Mouse (Mus musculus): Measurements from ENCODE around the gene Ldhc. TPM values are rescaled to one million over a fixed set of nuclear protein-coding genes. Genes with fewer than 3 reads are reported as not detected.
A peak's percentile ranks its signal among the peaks of the same experiment; 100 is the strongest.
"Not testable (repeated sequence)": the region's sequence is repeated elsewhere in the genome, so short reads cannot be mapped to it uniquely, and the experiment has no call there.

The Ldhc gene
- polyA plus RNA-seq, 1 experiment from 2014 or later, result not detected

DNA sequence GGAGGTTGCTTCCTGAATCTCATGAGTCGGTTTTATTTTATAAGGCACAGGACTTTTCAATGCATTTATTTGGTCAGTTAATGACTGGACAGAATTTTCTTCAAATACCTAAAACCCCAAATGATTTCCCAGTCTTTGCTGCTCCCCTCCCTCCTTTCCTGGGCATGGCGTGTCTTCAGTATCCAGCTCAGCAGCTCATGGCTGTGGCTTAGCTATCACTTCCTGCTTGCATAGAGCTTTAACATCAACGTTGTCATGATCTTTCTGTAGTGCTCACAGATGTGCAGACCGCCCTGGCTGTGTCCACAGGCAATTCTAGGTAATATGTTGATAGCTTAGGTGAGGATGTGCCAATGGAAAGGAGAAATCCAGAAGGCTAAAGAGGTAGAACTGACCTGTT lies 11.0 kb downstream of the Ldhc start:
- Histone ChIP-seq H3K36me3 (no peaks in the 10 kb centered on the region), H3K4me2 (no peak overlapping the region), H3K27ac (no peak overlapping the region), H3K4me3 (replicated peaks) (no peak overlapping the region), H3K27me3 (no peaks in the 10 kb centered on the region), H3K9ac (replicated peaks) (no peak overlapping the region), H3K9me3 (no peaks in the 10 kb centered on the region), H3K4me1 (replicated peaks) (no peaks in the 10 kb centered on the region)
- WGBS, result 69% methylated on average over 4 of the region's 4 CpGs
- ATAC-seq (ENCODE audit: insufficient number of reproducible peaks, insufficient read depth, low FRiP score, low TSS enrichment, low read depth), result no peak

DNA sequence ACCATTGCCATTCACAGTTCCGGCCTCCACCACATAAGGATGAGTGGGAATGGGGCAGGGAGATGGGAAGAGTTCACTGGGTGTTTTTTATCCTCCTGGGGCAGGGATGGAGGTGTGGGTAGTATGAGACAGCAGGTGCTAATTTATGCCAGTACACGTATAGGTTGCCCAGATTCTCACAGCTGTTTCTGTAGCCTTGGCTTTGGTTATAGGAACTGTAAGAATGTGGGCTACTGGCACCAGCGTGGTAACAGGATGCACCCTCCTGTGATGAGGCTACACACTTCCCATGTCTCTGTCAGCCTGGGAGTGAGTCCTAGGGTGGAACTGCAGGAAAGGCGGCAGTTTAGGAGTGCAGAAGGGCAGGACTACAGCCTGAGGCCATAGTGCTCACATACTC lies 15.8 kb downstream of the Ldhc start:
- no peaks in the 10 kb centered on the region for H3K27me3 ChIP-seq
- no peak for ATAC-seq (ENCODE audit: insufficient number of reproducible peaks, insufficient read depth, low FRiP score, low TSS enrichment, low read depth)

DNA sequence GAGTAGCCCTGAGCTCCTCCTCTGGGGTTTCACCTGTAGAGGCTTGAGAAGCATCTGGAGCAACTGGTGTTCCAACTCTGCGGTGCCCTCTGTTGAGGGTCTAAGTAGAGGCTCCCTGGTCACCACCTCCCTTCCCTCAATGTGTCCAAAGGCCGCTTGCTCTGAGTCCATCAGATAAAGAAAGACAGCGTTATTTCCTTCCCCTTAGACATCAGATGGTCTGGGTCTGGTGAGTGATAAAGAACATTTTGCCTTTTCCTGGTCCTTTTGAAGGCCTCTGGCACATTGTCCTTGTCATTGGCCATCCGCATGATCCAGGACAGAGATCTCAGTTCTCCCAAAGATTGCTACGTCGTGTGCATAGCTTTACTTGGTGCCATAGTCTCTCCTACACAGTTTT lies 16.3 kb downstream of the Ldhc start:
- Histone ChIP-seq H3K4me3 (replicated peaks) (no peak overlapping the region), H3K4me2 (no peak overlapping the region), H3K36me3 (0 out of 2 replicates have a peak, but pooled peaks cover 5% of the 10 kb centered on the region), H3K4me1 (replicated peaks) (no peaks in the 10 kb centered on the region), H3K9me3 (no peaks in the 10 kb centered on the region), H3K9ac (replicated peaks) (no peak overlapping the region), H3K27me3 (no peaks in the 10 kb centered on the region), H3K27ac (no peak overlapping the region)
- no peak for ATAC-seq (ENCODE audit: insufficient number of reproducible peaks, insufficient read depth, low FRiP score, low TSS enrichment, low read depth)
- WGBS, result 82% methylated on average over 6 of the region's 6 CpGs

More for the DNA sequence above, 15.8 kb downstream of the Ldhc start:
- no peak overlapping the region for H3K9ac ChIP-seq (replicated peaks)
- no peak overlapping the region for H3K4me2 ChIP-seq
- 0 out of 2 replicates have a peak, but pooled peaks cover 5% of the 10 kb centered on the region for H3K36me3 ChIP-seq
- H3K4me1 ChIP-seq (replicated peaks), result no peaks in the 10 kb centered on the region
- H3K4me3 ChIP-seq (replicated peaks), result no peak overlapping the region
- no peak overlapping the region for H3K27ac ChIP-seq
- no peaks in the 10 kb centered on the region for H3K9me3 ChIP-seq
- WGBS, result 65% methylated on average over 4 of the region's 4 CpGs

DNA sequence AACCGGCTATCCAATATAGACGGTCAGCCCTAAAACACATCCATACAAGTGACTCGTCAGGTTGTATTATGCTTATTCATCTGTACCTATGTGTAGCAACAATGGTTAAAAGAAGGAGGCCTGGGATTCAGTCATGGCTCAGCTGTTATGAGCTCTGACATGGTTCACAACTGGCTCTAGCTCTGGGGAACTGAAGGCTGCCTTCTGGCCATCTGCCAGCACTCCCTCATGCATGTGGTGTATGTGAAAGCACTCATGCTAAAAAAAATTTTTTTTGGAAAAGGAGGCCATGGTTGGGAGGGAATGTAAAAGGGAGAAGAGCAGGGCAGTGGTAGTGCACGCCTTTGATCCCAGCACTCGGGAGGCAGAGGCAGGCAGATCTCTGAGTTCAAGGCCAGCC lies 18.8 kb downstream of the Ldhc start:
- Histone ChIP-seq H3K36me3 (peaks cover 26% of the 10 kb centered on the region), H3K9me3 (no peaks in the 10 kb centered on the region), H3K4me2 (no peak overlapping the region), H3K4me1 (replicated peaks) (no peaks in the 10 kb centered on the region), H3K4me3 (replicated peaks) (no peak overlapping the region), H3K27me3 (no peaks in the 10 kb centered on the region), H3K27ac (no peak overlapping the region), H3K9ac (replicated peaks) (no peak overlapping the region)
- no peak for ATAC-seq (ENCODE audit: insufficient number of reproducible peaks, insufficient read depth, low FRiP score, low TSS enrichment, low read depth)
- WGBS, result 94% methylated on average over 5 of the region's 5 CpGs

DNA sequence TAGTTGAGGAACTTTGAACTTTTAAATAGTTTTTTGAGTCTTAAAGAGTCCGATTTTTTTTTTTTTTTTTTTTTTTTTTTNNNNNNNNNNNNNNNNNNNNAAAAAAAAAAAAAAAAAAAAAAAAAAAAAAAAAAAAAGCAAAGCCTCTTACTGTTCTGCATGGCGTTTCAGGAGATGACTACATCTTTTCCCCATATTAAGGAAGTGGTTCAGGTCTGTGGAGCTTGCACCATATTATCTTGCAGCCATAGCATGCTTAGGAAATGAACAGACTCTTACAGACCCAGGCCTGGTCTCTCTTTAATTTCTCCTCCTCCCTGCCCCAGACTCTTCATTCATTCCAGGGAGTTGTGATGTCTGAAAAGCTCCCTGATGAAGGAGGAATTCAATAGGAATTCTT lies 20.0 kb downstream of the Ldhc start:
- peaks cover 37% of the 10 kb centered on the region for H3K36me3 ChIP-seq
- no peak overlapping the region for H3K4me3 ChIP-seq (replicated peaks)
- no peaks in the 10 kb centered on the region for H3K9me3 ChIP-seq
- no peak overlapping the region for H3K4me2 ChIP-seq
- no peak overlapping the region for H3K27ac ChIP-seq
- H3K27me3 ChIP-seq, result no peaks in the 10 kb centered on the region
- no peak for ATAC-seq (ENCODE audit: insufficient number of reproducible peaks, insufficient read depth, low FRiP score, low TSS enrichment, low read depth)
- no peak overlapping the region for H3K9ac ChIP-seq (replicated peaks)
- WGBS, result 96% methylated on average over 2 of the region's 2 CpGs
- no peaks in the 10 kb centered on the region for H3K4me1 ChIP-seq (replicated peaks)

DNA sequence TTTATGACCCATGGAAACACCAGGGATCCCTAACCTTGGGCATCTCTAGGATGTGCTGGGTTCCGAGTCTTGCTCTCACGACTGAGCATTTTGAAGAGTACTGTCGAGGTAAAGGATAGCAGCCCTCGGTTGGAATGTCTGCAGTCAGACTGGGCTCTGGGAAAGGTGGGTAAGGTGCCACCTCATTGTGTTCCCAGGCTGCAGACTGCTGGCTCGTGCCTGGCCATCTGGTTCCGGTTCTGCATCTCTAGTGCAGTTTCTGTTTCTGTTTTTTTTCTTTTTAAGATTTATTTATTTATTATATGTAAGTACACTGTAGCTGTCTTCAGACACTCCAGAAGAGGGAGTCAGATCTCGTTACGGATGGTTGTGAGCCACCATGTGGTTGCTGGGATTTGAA lies 20.9 kb downstream of the Ldhc start:
- not testable (repeated sequence) for H3K9me3 ChIP-seq; H3K27me3 ChIP-seq; H3K4me1 ChIP-seq (replicated peaks); H3K4me2 ChIP-seq; H3K27ac ChIP-seq; H3K4me3 ChIP-seq (replicated peaks); H3K9ac ChIP-seq (replicated peaks); ATAC-seq (ENCODE audit: insufficient number of reproducible peaks, insufficient read depth, low FRiP score, low TSS enrichment, low read depth)
- peaks cover 47% of the 10 kb centered on the region for H3K36me3 ChIP-seq
- 79% methylated on average over 8 of the region's 8 CpGs for WGBS

DNA sequence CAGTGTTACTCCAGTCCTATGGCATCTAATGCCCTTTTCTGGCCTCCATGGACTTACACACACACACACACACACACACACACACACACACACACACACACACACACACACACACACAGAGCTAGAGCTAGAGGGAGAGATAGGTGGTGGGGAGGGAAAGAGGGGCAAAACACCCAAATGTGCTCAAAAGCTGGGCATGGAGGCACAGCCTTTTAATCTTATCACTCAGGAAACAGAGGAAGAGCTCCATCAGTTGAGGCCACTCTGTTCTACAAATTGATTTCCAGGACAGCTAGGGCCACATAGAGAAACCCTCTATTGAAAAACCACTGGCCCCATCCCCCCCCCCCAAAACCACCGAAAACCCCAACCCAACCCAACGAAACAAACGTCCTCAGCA lies 22.3 kb downstream of the Ldhc start:
- no peaks in the 10 kb centered on the region for H3K27me3 ChIP-seq
- H3K9ac ChIP-seq (replicated peaks), result no peak overlapping the region
- no peak overlapping the region for H3K27ac ChIP-seq
- peaks cover 60% of the 10 kb centered on the region for H3K36me3 ChIP-seq
- H3K4me3 ChIP-seq (replicated peaks), result no peak overlapping the region
- H3K4me1 ChIP-seq (replicated peaks), result no peaks in the 10 kb centered on the region
- no peak for ATAC-seq (ENCODE audit: insufficient number of reproducible peaks, insufficient read depth, low FRiP score, low TSS enrichment, low read depth)
- H3K4me2 ChIP-seq, result no peak overlapping the region
- 84% methylated on average over 3 of the region's 3 CpGs for WGBS
- no peaks in the 10 kb centered on the region for H3K9me3 ChIP-seq

DNA sequence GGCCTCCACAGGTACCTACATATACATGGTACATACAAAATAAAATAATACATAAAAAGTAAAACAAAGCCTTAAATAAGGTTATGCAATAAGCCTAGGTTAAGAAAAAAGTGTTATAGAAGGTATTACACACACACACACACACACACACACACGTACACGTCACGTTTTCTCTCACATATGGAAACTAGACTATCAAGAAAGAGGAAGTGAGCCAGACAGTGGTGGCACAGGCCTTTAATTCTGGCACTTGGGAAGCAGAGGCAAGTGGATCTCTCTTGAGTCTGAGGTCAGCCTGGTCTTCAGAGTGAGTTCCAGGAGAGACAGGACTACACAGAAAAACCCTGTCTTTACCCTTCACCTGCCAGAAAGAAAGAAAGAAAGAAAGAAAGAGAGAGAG lies 34.5 kb downstream of the Ldhc start:
- H3K4me3 ChIP-seq (replicated peaks), result no peak overlapping the region
- 87% methylated on average over 3 of the region's 3 CpGs for WGBS
- H3K27ac ChIP-seq, result no peak overlapping the region
- H3K36me3 ChIP-seq, result peaks cover 98% of the 10 kb centered on the region
- no peak overlapping the region for H3K9ac ChIP-seq (replicated peaks)
- no peak for ATAC-seq (ENCODE audit: insufficient number of reproducible peaks, insufficient read depth, low FRiP score, low TSS enrichment, low read depth)
- H3K4me1 ChIP-seq (replicated peaks), result no peaks in the 10 kb centered on the region
- no peaks in the 10 kb centered on the region for H3K9me3 ChIP-seq
- no peak overlapping the region for H3K4me2 ChIP-seq
- no peaks in the 10 kb centered on the region for H3K27me3 ChIP-seq

DNA sequence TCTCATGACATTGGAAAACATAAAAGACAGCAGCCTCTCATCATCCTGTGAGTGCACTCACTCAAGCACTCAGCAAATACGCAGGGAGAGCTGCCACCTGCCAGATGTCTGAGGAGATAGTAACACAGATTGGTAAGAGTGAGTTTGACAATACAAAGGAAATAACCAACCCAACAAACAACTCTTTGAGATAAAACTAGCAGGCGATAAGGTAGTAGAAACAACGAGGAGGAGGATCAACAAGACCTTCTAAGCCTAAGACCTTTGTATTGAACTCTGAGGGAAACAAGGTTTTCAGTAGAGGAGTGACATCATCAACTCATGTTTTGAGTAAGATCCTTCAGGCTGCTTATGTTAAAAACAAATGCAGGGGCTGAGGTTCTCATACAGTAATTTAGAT lies 38.3 kb downstream of the Ldhc start:
- H3K4me1 ChIP-seq (replicated peaks), result no peaks in the 10 kb centered on the region
- ATAC-seq (ENCODE audit: insufficient number of reproducible peaks, insufficient read depth, low FRiP score, low TSS enrichment, low read depth), result no peak
- H3K9ac ChIP-seq (replicated peaks), result no peak overlapping the region
- no peak overlapping the region for H3K4me3 ChIP-seq (replicated peaks)
- 94% methylated on average over 3 of the region's 3 CpGs for WGBS
- peaks cover 96% of the 10 kb centered on the region for H3K36me3 ChIP-seq
- no peak overlapping the region for H3K4me2 ChIP-seq
- H3K27ac ChIP-seq, result no peak overlapping the region
- no peaks in the 10 kb centered on the region for H3K9me3 ChIP-seq
- H3K27me3 ChIP-seq, result no peaks in the 10 kb centered on the region

DNA sequence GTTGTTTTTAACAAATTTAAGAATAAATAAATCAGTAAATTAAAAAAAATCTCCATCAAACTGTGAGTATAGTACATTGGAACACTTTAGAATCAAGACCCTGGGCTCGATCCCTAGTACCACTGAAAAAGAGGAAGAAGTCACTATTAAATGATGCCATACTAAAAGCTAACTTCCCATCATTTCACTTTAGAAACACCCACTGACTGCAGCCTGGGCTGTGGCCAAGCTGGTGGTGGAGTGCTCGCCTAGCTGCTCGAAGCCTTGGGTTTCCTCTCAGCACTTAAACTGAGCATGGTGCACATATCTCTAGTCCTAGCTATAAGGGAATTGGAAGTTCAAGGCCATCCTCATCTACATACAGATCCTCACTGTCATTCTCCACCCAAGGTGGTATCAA lies 50.2 kb downstream of the Ldhc start:
- H3K27ac ChIP-seq, result no peak overlapping the region
- no peak overlapping the region for H3K4me3 ChIP-seq (replicated peaks)
- no peaks in the 10 kb centered on the region for H3K4me1 ChIP-seq (replicated peaks)
- peaks cover 90% of the 10 kb centered on the region for H3K36me3 ChIP-seq
- no peak overlapping the region for H3K4me2 ChIP-seq
- 96% methylated on average over 3 of the region's 3 CpGs for WGBS
- ATAC-seq (ENCODE audit: insufficient number of reproducible peaks, insufficient read depth, low FRiP score, low TSS enrichment, low read depth), result no peak
- H3K9me3 ChIP-seq, result no peaks in the 10 kb centered on the region
- H3K27me3 ChIP-seq, result no peaks in the 10 kb centered on the region
- H3K9ac ChIP-seq (replicated peaks), result no peak overlapping the region

DNA sequence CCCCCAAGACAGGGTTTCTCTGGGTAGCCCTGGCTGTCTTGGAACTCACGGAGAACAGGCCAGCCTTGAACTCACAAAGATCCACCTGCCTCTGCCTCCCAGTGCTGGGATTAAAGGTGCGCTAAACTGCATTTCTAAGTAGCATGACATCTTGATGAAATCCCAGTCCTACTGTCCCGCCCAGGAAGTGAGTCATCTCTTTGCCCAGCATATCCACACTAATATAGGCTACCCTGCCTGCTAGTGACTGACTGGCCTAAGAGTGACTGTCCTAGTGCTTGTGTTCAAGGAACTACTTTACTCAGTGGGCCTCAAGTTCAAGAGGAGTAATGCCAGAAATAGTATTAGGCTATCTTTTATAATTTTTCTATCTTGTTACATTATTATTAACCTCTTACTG lies 55.4 kb downstream of the Ldhc start:
- H3K4me1 ChIP-seq (replicated peaks), result peaks cover 16% of the 10 kb centered on the region
- H3K36me3 ChIP-seq, result peaks cover 54% of the 10 kb centered on the region
- no peak overlapping the region for H3K4me3 ChIP-seq (replicated peaks)
- no peaks in the 10 kb centered on the region for H3K9me3 ChIP-seq
- no peak overlapping the region for H3K27ac ChIP-seq
- ATAC-seq (ENCODE audit: insufficient number of reproducible peaks, insufficient read depth, low FRiP score, low TSS enrichment, low read depth), result no peak
- H3K4me2 ChIP-seq, result no peak overlapping the region
- H3K27me3 ChIP-seq, result no peaks in the 10 kb centered on the region
- H3K9ac ChIP-seq (replicated peaks), result no peak overlapping the region
- WGBS, result 89% methylated on average over 3 of the region's 3 CpGs

DNA sequence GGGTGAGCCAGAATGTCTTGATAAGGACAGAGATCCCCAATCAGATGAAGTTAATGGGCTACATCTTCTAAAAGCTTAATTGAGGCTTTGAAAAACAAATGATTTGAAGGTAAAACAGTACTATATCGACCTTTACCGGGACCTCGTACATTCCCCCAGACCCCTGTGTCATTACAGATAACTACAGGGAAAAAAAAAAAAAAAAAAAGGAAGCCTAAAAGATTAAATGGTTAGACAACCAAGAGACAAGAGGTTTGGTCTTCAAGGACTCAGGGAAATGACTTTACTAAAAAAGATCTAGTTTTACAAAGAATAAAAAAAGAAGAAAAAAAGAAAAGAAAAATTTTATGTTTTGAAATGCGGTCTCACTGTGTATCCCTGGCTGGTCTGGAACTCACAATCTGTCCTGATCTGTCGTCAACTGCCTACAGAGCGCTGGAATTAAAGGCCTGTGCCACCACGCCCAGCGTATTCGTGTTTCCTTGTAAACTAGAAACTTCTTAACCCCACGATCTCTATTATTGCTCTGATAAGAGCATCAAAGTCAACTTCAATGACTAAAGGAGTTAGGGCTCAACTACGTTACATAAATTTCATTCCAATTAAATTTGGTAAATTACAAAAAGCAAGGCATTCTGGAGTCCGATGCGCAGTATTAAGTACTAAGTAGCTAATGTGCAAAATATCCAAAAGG lies 57.8 kb downstream of the Ldhc start:
- no peak for ATAC-seq (ENCODE audit: insufficient number of reproducible peaks, insufficient read depth, low FRiP score, low TSS enrichment, low read depth)
- Histone ChIP-seq H3K9ac (replicated peaks) (peak overlapping the region; percentile 95), H3K4me1 (replicated peaks) (peaks cover 16% of the 10 kb centered on the region), H3K4me3 (replicated peaks) (peak overlapping the region; percentile 91), H3K36me3 (peaks cover 29% of the 10 kb centered on the region), H3K27me3 (no peaks in the 10 kb centered on the region), H3K27ac (no peak overlapping the region), H3K4me2 (peak overlapping the region; percentile 66), H3K9me3 (no peaks in the 10 kb centered on the region)
- WGBS, result 18% methylated on average over 13 of the region's 13 CpGs
